Comparison of ENCODE assay signal across 9 mouse cellular contexts in the genomic region with DNA sequence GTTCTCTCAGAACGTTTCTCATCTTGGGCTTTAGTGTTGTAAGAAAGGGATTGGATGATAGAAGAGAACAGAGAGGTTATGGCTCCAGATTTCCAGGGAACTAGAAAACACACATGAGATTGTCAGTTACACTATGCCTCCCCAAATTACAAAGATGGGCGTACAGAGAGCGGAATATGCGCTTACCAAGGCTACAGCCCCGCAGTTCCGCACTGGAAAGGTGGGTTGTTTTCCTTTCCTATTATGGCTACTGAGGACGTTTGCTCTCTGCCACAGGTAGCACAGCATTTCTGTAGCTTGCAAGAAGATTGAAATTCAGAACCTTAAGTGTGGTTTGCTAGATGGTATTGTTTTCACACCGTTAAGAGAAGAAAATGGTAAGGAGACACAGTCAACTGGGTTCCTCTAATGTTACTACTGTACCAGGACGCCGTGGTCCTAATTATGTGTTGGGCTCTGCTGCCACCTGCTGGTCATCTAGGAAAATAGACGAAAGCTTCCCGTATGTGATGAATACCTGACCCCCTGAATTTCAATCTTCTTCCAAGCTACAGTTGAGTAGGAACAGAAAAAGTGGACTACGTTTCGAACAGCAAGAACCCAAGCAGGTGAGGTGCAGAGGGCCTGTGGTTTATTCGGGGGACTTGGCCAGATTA. TPM values are rescaled to one million over a fixed set of nuclear protein-coding genes. Genes with fewer than 3 reads are reported as not detected.
DNase-seq lines count a peak whose midpoint lies in the region; ATAC-seq and TF ChIP-seq lines count a peak whose summit lies in the region.
"Had no signal": no experiment of that assay in that cellular context is flagged by ENCODE, and none has a peak within 500 bp of the region (broad histone marks: within the 10 kb centered on the region; RNA-seq: fewer than 3 reads in every experiment).

No protein-coding gene starts in this region.

- H3K4me2 ChIP-seq in limb, embryonic 14.5 days (replicated peaks; ENCODE audit: low read depth, low read length, severe bottlenecking) = no peak overlapping the region
- H3K4me2 ChIP-seq in neural tube, embryonic 12.5 days (replicated peaks) = no peak overlapping the region

- H3K9ac ChIP-seq in limb, embryonic 14.5 days (ENCODE audit: low read depth, low read length, severe bottlenecking) = no peak overlapping the region
- H3K9ac ChIP-seq in neural tube, embryonic 12.5 days = no peak overlapping the region

- H3K27me3 ChIP-seq in limb, embryonic 14.5 days (ENCODE audit: control insufficient read depth, insufficient read depth, low read length) = no peaks in the 10 kb centered on the region
- H3K27me3 ChIP-seq in neural tube, embryonic 12.5 days (replicated peaks) = no peaks in the 10 kb centered on the region

- H3K4me3 ChIP-seq in limb, embryonic 14.5 days (replicated peaks; ENCODE audit: low read length) = no peak overlapping the region
- no peak overlapping the region for H3K4me3 ChIP-seq in neural tube, embryonic 12.5 days
- H3K4me3 ChIP-seq: erythroblast, embryonic 14.5 days had no signal

- no peak for TF ChIP-seq POLR2A in limb, embryonic 14.5 days (IDR thresholded peaks at IDR 0.05; ENCODE audit: borderline replicate concordance, extremely low read depth, insufficient read depth, insufficient read length)

- 40% methylated on average over 15 of the region's 15 CpGs for WGBS in limb, embryonic 14.5 days
- WGBS in neural tube, embryonic 12.5 days = 42% methylated on average over 15 of the region's 15 CpGs

- DNase-seq in 416B (ENCODE audit: low read depth) (peak; percentile 65), WW6 (ENCODE audit: low read depth, low spot score) (peak; percentile 45)
- peak; percentile 80 to 86 for DNase-seq in cerebellum, postnatal 25 days
- peak; percentile 63 for DNase-seq in gastrocnemius, postnatal 10 days
- peak; percentile 74 for DNase-seq in kidney, adult 18-20 months
- peak; percentile 93 for DNase-seq in limb, embryonic 14.5 days (ENCODE audit: low spot score)
- peak; percentile 52 for DNase-seq in thymus, postnatal 14 days

- no peak overlapping the region for H3K27ac ChIP-seq in limb, embryonic 14.5 days (replicated peaks; ENCODE audit: low read depth, low read length)
- H3K27ac ChIP-seq in neural tube, embryonic 12.5 days = no peak overlapping the region

- no peaks in the 10 kb centered on the region for H3K9me3 ChIP-seq in limb, embryonic 14.5 days (ENCODE audit: control insufficient read depth, low read length)
- H3K9me3 ChIP-seq in neural tube, embryonic 12.5 days = no peaks in the 10 kb centered on the region

- H3K4me1 ChIP-seq in limb, embryonic 14.5 days (ENCODE audit: control insufficient read depth, insufficient read depth, low read length) = no peaks in the 10 kb centered on the region
- no peaks in the 10 kb centered on the region for H3K4me1 ChIP-seq in neural tube, embryonic 12.5 days

- H3K36me3 ChIP-seq in limb, embryonic 14.5 days (ENCODE audit: control insufficient read depth, insufficient read depth, low read length) = no peaks in the 10 kb centered on the region
- H3K36me3 ChIP-seq in neural tube, embryonic 12.5 days = no peaks in the 10 kb centered on the region

- peak; percentile 77; the same call in 1 of the 2 replicates for ATAC-seq in limb, embryonic 14.5 days (ENCODE audit: low FRiP score, low read depth)
- peak; percentile 72 for ATAC-seq in neural tube, embryonic 12.5 days (ENCODE audit: low FRiP score, low read depth)

RNA-seq across cellular contexts. Expression of a gene that starts 12.0 kb away (rescaled TPM):
- total RNA-seq in gastrocnemius, postnatal 10 days (2021) = not detected
- polyA plus RNA-seq in limb, embryonic 14.5 days (2012; rRNA removed) = not detected in 2 replicates
- polyA plus RNA-seq in limb, embryonic 14.5 days (2014; fragmentation: Nextera tagmentation; extraction: Ambion mirVana) = not detected in 2 replicates
- polyA plus RNA-seq in neural tube, embryonic 12.5 days (2016; fragmentation: Nextera tagmentation; extraction: Ambion mirVana) = not detected in 2 replicates
- polyA plus RNA-seq: erythroblast, embryonic 14.5 days had no signal

RNA-seq across cellular contexts. Expression of a gene that starts 17.5 kb away (rescaled TPM):
- not detected for total RNA-seq in gastrocnemius, postnatal 10 days (2021)
- not detected in 2 replicates for polyA plus RNA-seq in limb, embryonic 14.5 days (2012; rRNA removed)
- polyA plus RNA-seq in limb, embryonic 14.5 days (2014; fragmentation: Nextera tagmentation; extraction: Ambion mirVana) = not detected in 2 replicates
- polyA plus RNA-seq in neural tube, embryonic 12.5 days (2016; fragmentation: Nextera tagmentation; extraction: Ambion mirVana) = not detected in 2 replicates
- polyA plus RNA-seq: erythroblast, embryonic 14.5 days had no signal

RNA-seq across cellular contexts. Expression of a gene that starts 58.2 kb away (rescaled TPM):
- total RNA-seq in gastrocnemius, postnatal 10 days (2021) = not detected
- not detected in 2 replicates for polyA plus RNA-seq in limb, embryonic 14.5 days (2012; rRNA removed)
- polyA plus RNA-seq in limb, embryonic 14.5 days (2014; fragmentation: Nextera tagmentation; extraction: Ambion mirVana) = not detected in 2 replicates
- not detected in 2 replicates for polyA plus RNA-seq in neural tube, embryonic 12.5 days (2016; fragmentation: Nextera tagmentation; extraction: Ambion mirVana)
- polyA plus RNA-seq: erythroblast, embryonic 14.5 days had no signal
